Mouse (Mus musculus): ENCODE data around the gene Cdkn2aipnl. TPM values are rescaled to one million over a fixed set of nuclear protein-coding genes. Genes with fewer than 3 reads are reported as not detected.

Cdkn2aipnl gene
- polyA plus RNA-seq, 1 experiment from 2014 or later: 87.0 TPM

DNA sequence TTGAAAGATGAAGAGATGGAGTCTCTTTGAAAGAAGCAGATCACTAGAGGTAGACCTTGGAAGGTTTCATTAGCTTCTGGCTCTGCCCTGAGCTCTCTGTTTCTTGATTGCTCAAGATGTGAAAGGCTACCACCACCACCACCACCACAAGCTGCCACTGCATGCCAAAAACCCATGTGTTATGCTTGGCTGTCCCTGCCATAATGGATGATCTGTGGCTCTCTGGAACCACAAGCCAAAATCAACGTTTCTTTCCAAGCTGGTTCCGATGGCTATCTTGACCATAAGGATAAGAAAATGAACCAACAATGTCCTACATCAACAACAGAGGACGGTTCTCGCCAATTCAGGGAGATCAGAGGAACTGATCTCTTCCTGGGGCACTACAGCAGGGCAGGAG, 7.4 kb upstream of the Cdkn2aipnl start:
- H3K4me2 ChIP-seq (ENCODE audit: low read depth, low read length): no peak overlapping the region
- whole genome bisulfite sequencing: 90% methylated on average over 4 of the region's 4 CpGs
- no peak overlapping the region for H3K27ac ChIP-seq (ENCODE audit: low read length)
- no peak overlapping the region for H3K4me3 ChIP-seq (ENCODE audit: low read length)
- H3K9me3 ChIP-seq (ENCODE audit: control insufficient read depth, low read length): no peaks in the 10 kb centered on the region
- H3K36me3 ChIP-seq (ENCODE audit: control insufficient read depth, insufficient read depth, low read length): no peaks in the 10 kb centered on the region
- ATAC-seq: no peak
- H3K27me3 ChIP-seq (replicated peaks; ENCODE audit: control insufficient read depth, insufficient read depth, low read length): no peaks in the 10 kb centered on the region
- no peak overlapping the region for H3K9ac ChIP-seq (ENCODE audit: low read depth, low read length)
- H3K4me1 ChIP-seq (ENCODE audit: control insufficient read depth, insufficient read depth, low read length): no peaks in the 10 kb centered on the region

DNA sequence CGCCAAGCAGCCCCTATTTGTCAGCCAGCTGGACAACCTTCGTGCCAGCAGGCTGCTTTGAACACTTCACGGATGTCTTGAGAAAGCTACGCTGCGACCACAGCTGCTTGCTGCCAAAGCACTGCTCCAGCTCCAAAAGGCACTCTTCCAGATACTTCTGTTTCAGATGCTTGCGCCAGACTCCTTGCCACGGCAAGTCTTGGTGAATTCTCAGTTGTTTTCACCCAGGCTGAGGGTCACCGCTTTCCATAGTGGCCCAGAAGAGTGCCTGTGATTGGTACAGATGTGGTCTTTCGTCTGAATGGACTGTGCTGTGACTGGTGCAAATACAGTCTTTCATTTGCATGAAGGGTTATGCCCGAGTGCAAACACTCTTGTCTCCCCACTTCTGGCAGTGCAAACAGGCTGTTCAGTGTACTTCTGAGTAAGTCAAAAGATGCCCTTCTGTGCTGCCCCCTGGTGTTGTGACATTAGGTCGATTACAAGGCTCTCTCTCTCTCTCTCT, 6.4 kb upstream of the Cdkn2aipnl start:
- 61% methylated on average over 11 of the region's 11 CpGs for WGBS
- ATAC-seq: no peak
- H3K9ac ChIP-seq (ENCODE audit: low read depth, low read length): no peak overlapping the region
- H3K27me3 ChIP-seq (replicated peaks; ENCODE audit: control insufficient read depth, insufficient read depth, low read length): no peaks in the 10 kb centered on the region
- no peak overlapping the region for H3K4me3 ChIP-seq (ENCODE audit: low read length)
- H3K36me3 ChIP-seq (ENCODE audit: control insufficient read depth, insufficient read depth, low read length): no peaks in the 10 kb centered on the region
- H3K27ac ChIP-seq (ENCODE audit: low read length): no peak overlapping the region
- H3K4me1 ChIP-seq (ENCODE audit: control insufficient read depth, insufficient read depth, low read length): no peaks in the 10 kb centered on the region
- H3K9me3 ChIP-seq (ENCODE audit: control insufficient read depth, low read length): no peaks in the 10 kb centered on the region
- H3K4me2 ChIP-seq (ENCODE audit: low read depth, low read length): no peak overlapping the region

DNA sequence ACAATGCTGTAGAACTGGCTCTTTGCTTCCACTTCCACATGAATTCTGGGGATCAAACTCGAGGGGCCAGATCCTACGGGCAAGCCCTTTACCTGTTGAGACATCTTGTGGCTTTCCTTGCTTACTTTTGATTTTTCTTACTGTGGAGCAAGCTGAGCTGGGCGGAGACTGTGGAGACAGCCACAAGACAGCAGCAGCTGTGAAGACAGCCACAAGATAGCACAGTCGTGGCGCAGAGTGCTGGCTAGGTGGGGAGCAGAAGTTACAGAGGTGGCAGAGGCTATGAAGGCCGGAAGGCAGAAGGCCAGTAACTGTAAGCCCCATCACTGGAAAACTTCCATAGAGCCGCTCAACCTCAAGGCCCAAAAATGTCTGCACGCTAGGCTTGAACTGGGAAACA, 5.7 kb upstream of the Cdkn2aipnl start:
- ATAC-seq: no peak
- no peak overlapping the region for H3K4me2 ChIP-seq (ENCODE audit: low read depth, low read length)
- H3K4me3 ChIP-seq (ENCODE audit: low read length): no peak overlapping the region
- H3K4me1 ChIP-seq (ENCODE audit: control insufficient read depth, insufficient read depth, low read length): no peaks in the 10 kb centered on the region
- no peaks in the 10 kb centered on the region for H3K9me3 ChIP-seq (ENCODE audit: control insufficient read depth, low read length)
- whole genome bisulfite sequencing: 90% methylated on average over 8 of the region's 8 CpGs
- H3K36me3 ChIP-seq (ENCODE audit: control insufficient read depth, insufficient read depth, low read length): no peaks in the 10 kb centered on the region
- H3K9ac ChIP-seq (ENCODE audit: low read depth, low read length): no peak overlapping the region
- H3K27ac ChIP-seq (ENCODE audit: low read length): no peak overlapping the region
- H3K27me3 ChIP-seq (replicated peaks; ENCODE audit: control insufficient read depth, insufficient read depth, low read length): no peaks in the 10 kb centered on the region

DNA sequence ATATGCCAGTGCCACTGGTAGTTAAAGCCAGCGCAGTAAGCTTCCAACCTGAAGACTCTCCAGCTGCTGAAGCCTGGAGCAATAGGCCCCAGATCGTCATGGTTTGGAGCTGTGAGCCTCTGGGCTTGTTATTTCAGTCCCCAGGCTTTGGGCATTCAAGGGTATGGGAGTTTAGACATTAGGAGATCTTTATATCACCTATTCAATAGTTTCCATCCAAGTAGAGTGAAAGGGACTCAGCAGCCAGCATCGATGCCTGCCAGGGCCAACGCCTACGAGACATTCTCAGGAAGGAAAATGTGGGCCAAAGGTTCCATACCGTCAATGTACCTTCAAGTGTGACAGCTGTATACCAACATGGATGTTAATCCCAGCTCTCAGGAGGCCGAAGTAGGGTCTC, 5.2 kb upstream of the Cdkn2aipnl start:
- H3K9ac ChIP-seq (ENCODE audit: low read depth, low read length): no peak overlapping the region
- no peak overlapping the region for H3K4me3 ChIP-seq (ENCODE audit: low read length)
- H3K4me1 ChIP-seq (ENCODE audit: control insufficient read depth, insufficient read depth, low read length): 0 out of 2 replicates have a peak, but pooled peaks cover 3% of the 10 kb centered on the region
- H3K36me3 ChIP-seq (ENCODE audit: control insufficient read depth, insufficient read depth, low read length): no peaks in the 10 kb centered on the region
- no peak overlapping the region for H3K4me2 ChIP-seq (ENCODE audit: low read depth, low read length)
- H3K27me3 ChIP-seq (replicated peaks; ENCODE audit: control insufficient read depth, insufficient read depth, low read length): no peaks in the 10 kb centered on the region
- WGBS: 91% methylated on average over 7 of the region's 7 CpGs
- no peak overlapping the region for H3K27ac ChIP-seq (ENCODE audit: low read length)
- ATAC-seq: no peak
- no peaks in the 10 kb centered on the region for H3K9me3 ChIP-seq (ENCODE audit: control insufficient read depth, low read length)

DNA sequence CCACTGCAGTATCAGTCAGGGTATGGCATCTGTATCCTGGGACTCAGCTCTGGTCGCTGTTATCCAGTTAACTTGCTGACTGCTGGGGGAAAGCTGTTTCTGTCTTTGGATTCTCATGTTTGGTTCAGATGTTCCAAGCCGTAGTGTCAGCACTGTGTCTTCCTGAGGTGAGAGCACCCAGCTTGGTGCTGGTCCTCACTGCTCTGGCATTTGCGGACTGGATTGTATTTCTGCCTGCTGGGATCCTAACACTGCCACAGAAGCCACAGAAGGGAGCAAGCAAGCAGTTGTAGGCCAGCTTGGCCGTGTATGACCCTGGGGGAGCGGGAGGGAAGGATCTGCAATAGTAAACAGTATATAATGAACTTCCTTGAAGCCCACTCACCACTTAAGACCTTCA, 810 bp upstream of the Cdkn2aipnl start:
- H3K4me3 ChIP-seq (ENCODE audit: low read length): no peak overlapping the region
- H3K9ac ChIP-seq (ENCODE audit: low read depth, low read length): no peak overlapping the region
- H3K27ac ChIP-seq (ENCODE audit: low read length): no peak overlapping the region
- peaks cover 6% of the 10 kb centered on the region; the same call in 1 of the 2 replicates for H3K4me1 ChIP-seq (ENCODE audit: control insufficient read depth, insufficient read depth, low read length)
- 0 out of 2 replicates have a peak, but pooled peaks cover 7% of the 10 kb centered on the region for H3K36me3 ChIP-seq (ENCODE audit: control insufficient read depth, insufficient read depth, low read length)
- no peaks in the 10 kb centered on the region for H3K27me3 ChIP-seq (replicated peaks; ENCODE audit: control insufficient read depth, insufficient read depth, low read length)
- no peak for ATAC-seq
- H3K4me2 ChIP-seq (ENCODE audit: low read depth, low read length): no peak overlapping the region
- 75% methylated on average over 5 of the region's 5 CpGs for WGBS
- H3K9me3 ChIP-seq (ENCODE audit: control insufficient read depth, low read length): no peaks in the 10 kb centered on the region

DNA sequence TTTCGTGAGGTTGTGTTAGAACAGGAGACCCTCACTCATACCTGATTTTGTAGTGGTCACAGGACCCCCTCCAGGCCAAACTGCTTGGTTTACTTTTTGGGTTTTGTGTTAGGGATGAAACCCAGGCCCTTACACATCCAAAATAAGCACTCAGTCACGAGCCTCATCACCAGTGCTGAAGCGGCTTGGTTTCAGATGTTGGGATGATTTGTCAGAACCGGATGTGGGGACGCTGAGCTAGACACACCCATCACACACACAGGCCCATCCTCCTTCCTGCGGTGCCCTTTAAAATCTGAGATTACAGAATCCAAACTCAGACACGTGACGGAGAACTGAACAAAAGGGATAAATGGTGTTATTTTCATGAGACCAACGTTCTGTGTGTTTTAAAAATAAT, 1.4 kb downstream of the Cdkn2aipnl start:
- H3K27ac ChIP-seq (ENCODE audit: low read length): no peak overlapping the region
- no peaks in the 10 kb centered on the region for H3K27me3 ChIP-seq (replicated peaks; ENCODE audit: control insufficient read depth, insufficient read depth, low read length)
- peaks cover 15% of the 10 kb centered on the region; the same call in 1 of the 2 replicates for H3K36me3 ChIP-seq (ENCODE audit: control insufficient read depth, insufficient read depth, low read length)
- 93% methylated on average over 9 of the region's 9 CpGs for WGBS
- H3K9me3 ChIP-seq (ENCODE audit: control insufficient read depth, low read length): no peaks in the 10 kb centered on the region
- ATAC-seq: no peak
- no peak overlapping the region for H3K4me3 ChIP-seq (ENCODE audit: low read length)
- H3K4me2 ChIP-seq (ENCODE audit: low read depth, low read length): no peak overlapping the region
- no peak overlapping the region for H3K9ac ChIP-seq (ENCODE audit: low read depth, low read length)
- peaks cover 6% of the 10 kb centered on the region; the same call in 1 of the 2 replicates for H3K4me1 ChIP-seq (ENCODE audit: control insufficient read depth, insufficient read depth, low read length)

DNA sequence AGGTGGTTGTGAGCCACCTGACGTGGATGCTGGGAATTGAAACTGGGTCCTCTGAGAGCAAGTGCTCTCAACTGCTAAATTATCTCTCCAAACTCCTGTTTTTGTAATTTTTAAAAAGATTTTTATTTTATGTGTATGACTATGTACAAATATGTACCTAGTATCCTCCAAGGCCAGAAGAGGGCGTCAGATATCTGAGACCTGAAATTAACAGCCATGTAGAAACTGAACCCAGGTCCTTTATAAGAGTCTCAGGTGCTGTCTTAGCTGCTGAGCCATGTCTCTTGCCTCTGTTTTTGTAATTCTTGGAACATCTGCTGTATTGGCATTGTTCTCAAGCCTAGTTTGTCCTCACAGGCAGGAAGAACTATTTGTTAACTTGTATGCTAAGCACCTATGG, 2.0 kb downstream of the Cdkn2aipnl start:
- peaks cover 6% of the 10 kb centered on the region; the same call in 1 of the 2 replicates for H3K4me1 ChIP-seq (ENCODE audit: control insufficient read depth, insufficient read depth, low read length)
- peaks cover 15% of the 10 kb centered on the region; the same call in 1 of the 2 replicates for H3K36me3 ChIP-seq (ENCODE audit: control insufficient read depth, insufficient read depth, low read length)
- H3K9me3 ChIP-seq (ENCODE audit: control insufficient read depth, low read length): no peaks in the 10 kb centered on the region
- no peak overlapping the region for H3K4me3 ChIP-seq (ENCODE audit: low read length)
- H3K9ac ChIP-seq (ENCODE audit: low read depth, low read length): no peak overlapping the region
- 91% methylated on average over 2 of the region's 2 CpGs for WGBS
- no peak overlapping the region for H3K27ac ChIP-seq (ENCODE audit: low read length)
- ATAC-seq: no peak
- H3K4me2 ChIP-seq (ENCODE audit: low read depth, low read length): no peak overlapping the region
- H3K27me3 ChIP-seq (replicated peaks; ENCODE audit: control insufficient read depth, insufficient read depth, low read length): no peaks in the 10 kb centered on the region

DNA sequence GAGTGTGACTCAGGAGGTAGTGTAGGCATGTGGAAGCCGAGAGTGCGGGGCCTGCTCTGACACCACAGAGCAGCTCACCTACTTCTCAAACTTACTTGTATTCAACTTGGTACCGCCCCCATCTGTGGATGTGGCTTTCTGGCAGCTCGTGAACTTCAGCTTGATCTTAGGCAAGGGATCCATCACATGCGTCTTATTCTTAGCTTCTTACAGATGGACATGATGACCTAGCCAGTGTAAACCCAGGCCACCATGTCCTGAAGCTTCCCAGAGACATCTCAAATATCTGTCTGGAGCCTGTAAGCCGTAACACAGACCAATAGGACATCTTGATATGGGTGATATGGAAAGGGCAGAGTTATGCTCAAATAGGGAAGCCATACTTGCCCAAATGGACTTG, 4.2 kb downstream of the Cdkn2aipnl start:
- whole genome bisulfite sequencing: 93% methylated on average over 6 of the region's 6 CpGs
- peaks cover 6% of the 10 kb centered on the region; the same call in 1 of the 2 replicates for H3K4me1 ChIP-seq (ENCODE audit: control insufficient read depth, insufficient read depth, low read length)
- no peak overlapping the region for H3K27ac ChIP-seq (ENCODE audit: low read length)
- H3K36me3 ChIP-seq (ENCODE audit: control insufficient read depth, insufficient read depth, low read length): peaks cover 15% of the 10 kb centered on the region; the same call in 1 of the 2 replicates
- no peaks in the 10 kb centered on the region for H3K27me3 ChIP-seq (replicated peaks; ENCODE audit: control insufficient read depth, insufficient read depth, low read length)
- H3K9ac ChIP-seq (ENCODE audit: low read depth, low read length): no peak overlapping the region
- ATAC-seq: no peak
- H3K9me3 ChIP-seq (ENCODE audit: control insufficient read depth, low read length): no peaks in the 10 kb centered on the region
- H3K4me3 ChIP-seq (ENCODE audit: low read length): no peak overlapping the region
- no peak overlapping the region for H3K4me2 ChIP-seq (ENCODE audit: low read depth, low read length)

DNA sequence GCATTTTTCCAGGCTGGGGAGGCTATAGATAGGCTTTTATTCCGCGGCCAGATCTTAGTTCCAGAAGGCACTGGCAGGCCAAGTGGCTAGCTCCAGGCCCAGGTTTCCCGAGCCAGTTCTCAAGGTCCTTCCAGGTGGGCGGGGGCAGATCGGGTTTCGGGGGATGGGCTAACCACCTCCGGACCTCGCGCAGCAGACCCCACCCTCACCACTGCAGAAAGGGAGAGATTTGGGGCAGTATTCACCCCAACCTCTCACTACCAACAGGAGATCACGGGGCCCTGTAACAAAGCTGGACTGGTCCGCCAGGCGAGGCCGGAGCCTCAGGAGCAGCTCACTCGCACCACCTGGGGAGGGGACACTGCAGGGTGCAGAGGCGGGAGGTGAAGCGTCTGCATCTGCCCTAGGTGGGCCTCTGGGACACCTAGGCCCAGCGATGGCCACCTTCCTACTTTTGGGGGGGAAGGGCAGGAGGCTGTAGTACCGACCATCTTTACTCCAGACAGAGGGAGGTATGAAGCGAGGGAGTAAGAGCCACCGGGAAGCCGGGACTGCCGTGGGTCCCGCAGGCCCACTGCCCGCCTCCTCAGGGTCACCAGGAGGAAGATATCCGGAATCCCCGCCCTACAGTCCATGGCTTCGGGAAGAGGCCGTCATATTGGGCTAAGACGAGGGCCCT, 32.3 kb downstream of the Cdkn2aipnl start:
- Histone ChIP-seq H3K9me3 (ENCODE audit: control insufficient read depth, low read length) (no peaks in the 10 kb centered on the region), H3K4me2 (ENCODE audit: low read depth, low read length) (peak overlapping the region; percentile 77), H3K4me1 (ENCODE audit: control insufficient read depth, insufficient read depth, low read length) (peaks cover 22% of the 10 kb centered on the region), H3K9ac (ENCODE audit: low read depth, low read length) (peak overlapping the region; percentile 93), H3K36me3 (ENCODE audit: control insufficient read depth, insufficient read depth, low read length) (peaks cover 16% of the 10 kb centered on the region), H3K27ac (ENCODE audit: low read length) (peak overlapping the region; percentile 96), H3K4me3 (ENCODE audit: low read length) (peak overlapping the region; percentile 92), H3K27me3 (replicated peaks; ENCODE audit: control insufficient read depth, insufficient read depth, low read length) (no peaks in the 10 kb centered on the region)
- WGBS: under 1% methylated on average over 29 of the region's 29 CpGs
- ATAC-seq: peak; percentile 50

All from intestine, embryonic 16.5 days (tissue).